Mouse (Mus musculus) hindbrain, embryonic 14.5 days (tissue): ENCODE results near the gene Pdcl2. TPM values are rescaled to one million over a fixed set of nuclear protein-coding genes. Genes with fewer than 3 reads are reported as not detected.

Source experiments
- ATAC-seq: fragments of 200-750 bp; cut with Nextera tagmentation; 2 replicates; pipeline ENCODE4 v1.8.0; 2017; ENCODE audit warnings: moderate number of reproducible peaks, mild to moderate bottlenecking, moderate TSS enrichment, moderate library complexity; ENCODE audit not compliant: low FRiP score
- DNase-seq: peaks from one replicate; pipeline ENCODE4 v3.0.0-alpha.2; 2015; ENCODE audit warnings: low spot score
- H3K27ac ChIP-seq: fragments of 300-500 bp; sonication (generic); 2 replicates; pipeline ENCODE4 v1.5.1; 2014; ENCODE audit warnings: mild to moderate bottlenecking, moderate library complexity
- H3K27me3 ChIP-seq: fragments of 300-500 bp; sonication (generic); 2 replicates; pipeline ENCODE4 v1.6.1; 2014; ENCODE audit warnings: mild to moderate bottlenecking, low read length, mixed read lengths; ENCODE audit not compliant: control insufficient read depth, insufficient read depth
- H3K36me3 ChIP-seq: fragments of 300-500 bp; sonication (generic); replicated peaks from 2 replicates; pipeline ENCODE4 v1.6.1; 2014; ENCODE audit not compliant: control insufficient read depth, insufficient read depth
- H3K4me1 ChIP-seq: fragments of 300-500 bp; sonication (generic); replicated peaks from 2 replicates; pipeline ENCODE4 v1.6.1; 2014; ENCODE audit warnings: antibody characterized with exemption, low read length, mixed read lengths; ENCODE audit not compliant: control insufficient read depth, insufficient read depth
- H3K4me2 ChIP-seq: fragments of 300-500 bp; sonication (generic); replicated peaks from 2 replicates; pipeline ENCODE4 v1.6.1; 2014; ENCODE audit warnings: mild to moderate bottlenecking, moderate library complexity
- H3K4me3 ChIP-seq: fragments of 300-500 bp; sonication (generic); replicated peaks from 2 replicates; pipeline ENCODE4 v1.5.1; 2014; ENCODE audit warnings: mild to moderate bottlenecking, low read length
- H3K9ac ChIP-seq: fragments of 300-500 bp; sonication (generic); 2 replicates; pipeline ENCODE4 v1.6.1; 2014
- H3K9me3 ChIP-seq: fragments of 300-500 bp; sonication (generic); 2 replicates; pipeline ENCODE4 v1.6.1; 2016; ENCODE audit warnings: low read length; ENCODE audit not compliant: control insufficient read depth
- WGBS: fragments of 180-500 bp; shearing (Covaris S2); extraction: QIAGEN DNeasy Blood & Tissue Kit; methylation state at CpG from one replicate; pipeline ENCODE4 v1.1.7; 2014; 5-methylcytosine and 5-hydroxymethylcytosine counted together
- polyA plus RNA-seq: library from polyadenylated mRNA; unstranded; fragments of >200 nt; fragmentation: Nextera tagmentation; extraction: Ambion mirVana; gene quantifications from 2 replicates; pipeline ENCODE4 v1.2.1, GENCODE M21; 2014

Pdcl2 gene
- polyA plus RNA-seq, 1 experiment from 2014 or later = not detected

DNA sequence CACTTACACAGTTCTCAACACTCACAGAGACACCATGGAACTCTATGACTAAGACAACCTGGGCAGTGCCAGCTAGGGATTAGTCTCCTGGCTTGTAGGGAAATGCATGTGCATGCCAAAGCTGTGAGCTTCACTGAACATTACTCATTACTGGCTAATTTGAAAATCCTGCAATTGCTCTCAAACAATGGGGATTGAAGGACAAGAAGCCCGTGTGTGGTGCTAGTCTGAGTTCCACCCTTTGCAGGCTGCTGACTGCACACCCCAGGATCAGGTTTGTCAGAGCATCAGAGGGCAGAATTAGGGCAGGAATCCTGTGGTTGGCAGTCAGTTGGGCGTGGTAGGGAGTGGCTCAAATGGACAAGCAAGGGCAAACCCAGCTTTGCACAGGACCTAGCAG, 15.2 kb upstream of the Pdcl2 start:
- Histone ChIP-seq H3K4me2 (no peak overlapping the region), H3K27ac (no peak overlapping the region), H3K9ac (no peak overlapping the region), H3K9me3 (no peaks in the 10 kb centered on the region), H3K27me3 (no peaks in the 10 kb centered on the region), H3K4me1 (no peaks in the 10 kb centered on the region), H3K36me3 (no peaks in the 10 kb centered on the region), H3K4me3 (no peak overlapping the region)
- no peak for ATAC-seq
- WGBS = 63% methylated on average over 2 of the region's 2 CpGs
- no peak for DNase-seq

DNA sequence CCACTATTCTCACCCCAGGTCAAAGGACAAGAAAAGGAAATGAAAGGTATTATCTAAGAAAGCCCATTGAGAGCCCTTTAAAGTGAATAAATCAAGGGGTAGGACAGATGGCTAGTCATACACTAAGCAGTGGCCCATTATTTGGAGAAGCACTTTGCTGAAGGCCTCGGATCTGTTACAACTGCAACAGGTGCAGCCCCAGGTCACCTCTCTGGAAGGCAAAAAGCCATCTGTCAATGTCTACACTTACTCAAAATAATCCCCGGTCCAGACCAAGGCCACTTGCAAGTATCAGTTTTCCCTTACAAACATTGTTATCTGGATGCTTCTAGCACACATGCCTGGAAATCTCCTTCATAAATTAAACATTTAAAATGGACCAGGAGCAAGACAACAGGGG, 10.0 kb upstream of the Pdcl2 start:
- Histone ChIP-seq H3K4me1 (no peaks in the 10 kb centered on the region), H3K9me3 (no peaks in the 10 kb centered on the region), H3K27ac (no peak overlapping the region), H3K27me3 (no peaks in the 10 kb centered on the region), H3K4me2 (no peak overlapping the region), H3K9ac (no peak overlapping the region), H3K4me3 (no peak overlapping the region), H3K36me3 (no peaks in the 10 kb centered on the region)
- DNase-seq = no peak
- ATAC-seq = no peak
- 77% methylated on average over 2 of the region's 2 CpGs for WGBS

DNA sequence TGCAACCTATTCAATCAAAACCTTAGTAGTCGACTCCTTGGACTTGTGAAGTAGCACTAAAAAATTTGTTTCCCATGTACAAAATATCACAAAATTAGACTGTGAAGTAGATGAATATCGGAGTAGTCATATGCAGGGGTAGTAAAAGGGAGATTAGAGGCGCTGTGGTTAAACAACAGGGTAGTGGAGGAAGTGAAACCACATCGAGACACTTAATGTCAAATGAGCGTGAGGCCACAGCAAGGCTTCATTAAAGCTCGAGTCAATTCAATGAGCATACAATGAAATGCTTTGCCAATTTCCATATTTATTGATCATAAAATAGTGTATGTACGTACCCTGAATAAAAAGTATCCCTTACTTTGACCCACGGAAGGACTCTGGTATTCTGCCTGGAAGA, 6.1 kb upstream of the Pdcl2 start:
- Histone ChIP-seq H3K27me3 (no peaks in the 10 kb centered on the region), H3K4me3 (no peak overlapping the region), H3K4me1 (no peaks in the 10 kb centered on the region), H3K27ac (no peak overlapping the region), H3K36me3 (no peaks in the 10 kb centered on the region), H3K9me3 (no peaks in the 10 kb centered on the region), H3K4me2 (no peak overlapping the region), H3K9ac (no peak overlapping the region)
- ATAC-seq = no peak
- 84% methylated on average over 8 of the region's 8 CpGs for WGBS
- DNase-seq = no peak

DNA sequence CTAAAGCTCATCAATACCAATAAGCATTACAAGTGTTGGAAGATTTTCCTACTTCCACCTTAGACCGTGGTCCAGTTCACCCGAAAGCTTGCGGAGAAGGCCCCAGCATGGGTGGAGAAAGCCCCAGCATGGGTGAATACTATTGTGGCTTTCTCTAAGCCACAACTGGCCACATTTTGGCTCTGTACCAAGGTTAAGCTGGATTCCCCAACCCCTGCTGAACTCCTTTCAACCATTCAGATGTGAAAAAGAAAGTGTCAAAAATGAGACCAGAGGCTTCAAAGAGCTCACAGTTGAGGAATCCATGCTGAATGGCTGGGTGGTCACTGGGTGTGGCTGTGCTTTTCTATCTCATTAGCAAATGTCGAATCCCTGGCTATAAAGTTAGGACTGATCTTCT, 2.9 kb upstream of the Pdcl2 start:
- ATAC-seq (no peak), DNase-seq (no peak)
- WGBS = 67% methylated on average over 4 of the region's 4 CpGs

DNA sequence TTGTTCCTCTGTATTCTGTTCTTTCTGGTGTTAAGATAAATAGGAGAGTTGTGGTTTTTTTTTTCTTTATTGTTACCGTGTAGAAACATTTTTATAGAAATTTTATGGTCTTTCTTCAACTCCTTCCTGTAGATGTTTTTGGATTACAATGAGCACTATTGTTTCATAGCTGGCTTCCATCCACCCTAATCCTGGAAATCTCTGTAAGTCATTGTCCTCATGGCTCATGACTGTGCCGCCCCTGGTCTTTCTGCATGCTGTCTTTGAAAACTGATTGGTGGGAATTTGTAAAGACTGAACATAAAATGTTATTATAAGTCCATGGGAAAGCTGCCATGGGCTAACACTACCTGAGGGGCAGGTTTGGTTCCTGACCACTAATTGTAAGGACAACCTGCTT, 3.7 kb downstream of the Pdcl2 start:
- no peak overlapping the region for H3K4me3 ChIP-seq
- WGBS = 61% methylated on average over 2 of the region's 2 CpGs
- H3K9me3 ChIP-seq = no peaks in the 10 kb centered on the region
- H3K27me3 ChIP-seq = no peaks in the 10 kb centered on the region
- DNase-seq (no peak), ATAC-seq (no peak)
- H3K4me2 ChIP-seq = no peak overlapping the region
- H3K36me3 ChIP-seq = no peaks in the 10 kb centered on the region
- H3K27ac ChIP-seq = no peak overlapping the region
- no peak overlapping the region for H3K9ac ChIP-seq
- no peaks in the 10 kb centered on the region for H3K4me1 ChIP-seq

More for the DNA sequence above, 2.9 kb upstream of the Pdcl2 start:
- Histone ChIP-seq H3K27me3 (no peaks in the 10 kb centered on the region), H3K4me2 (no peak overlapping the region), H3K27ac (no peak overlapping the region), H3K36me3 (no peaks in the 10 kb centered on the region), H3K9ac (no peak overlapping the region), H3K4me3 (no peak overlapping the region), H3K4me1 (no peaks in the 10 kb centered on the region), H3K9me3 (no peaks in the 10 kb centered on the region)

DNA sequence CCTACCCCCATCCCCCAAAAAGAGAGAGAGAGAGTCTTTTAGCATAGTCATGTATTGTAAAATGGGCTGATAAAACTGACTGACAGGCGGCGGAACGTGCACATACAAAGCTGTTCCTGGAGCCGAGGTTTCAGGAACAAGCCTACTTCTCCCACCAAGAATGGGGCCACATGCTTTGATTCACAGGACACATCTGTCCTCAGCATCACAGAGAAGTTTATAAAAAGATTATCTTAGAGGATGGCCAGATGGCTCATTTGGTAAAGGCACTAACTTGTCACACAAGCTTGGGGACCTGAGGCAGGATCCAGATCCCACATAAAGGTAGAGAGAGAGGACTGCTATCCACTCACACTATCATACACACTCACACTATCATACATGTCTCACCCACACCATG, 5.8 kb downstream of the Pdcl2 start:
- Histone ChIP-seq H3K36me3 (no peaks in the 10 kb centered on the region), H3K27ac (no peak overlapping the region), H3K4me3 (no peak overlapping the region), H3K4me1 (no peaks in the 10 kb centered on the region), H3K27me3 (no peaks in the 10 kb centered on the region), H3K4me2 (no peak overlapping the region), H3K9ac (no peak overlapping the region), H3K9me3 (no peaks in the 10 kb centered on the region)
- DNase-seq (no peak), ATAC-seq (no peak)
- WGBS = 91% methylated on average over 4 of the region's 4 CpGs

DNA sequence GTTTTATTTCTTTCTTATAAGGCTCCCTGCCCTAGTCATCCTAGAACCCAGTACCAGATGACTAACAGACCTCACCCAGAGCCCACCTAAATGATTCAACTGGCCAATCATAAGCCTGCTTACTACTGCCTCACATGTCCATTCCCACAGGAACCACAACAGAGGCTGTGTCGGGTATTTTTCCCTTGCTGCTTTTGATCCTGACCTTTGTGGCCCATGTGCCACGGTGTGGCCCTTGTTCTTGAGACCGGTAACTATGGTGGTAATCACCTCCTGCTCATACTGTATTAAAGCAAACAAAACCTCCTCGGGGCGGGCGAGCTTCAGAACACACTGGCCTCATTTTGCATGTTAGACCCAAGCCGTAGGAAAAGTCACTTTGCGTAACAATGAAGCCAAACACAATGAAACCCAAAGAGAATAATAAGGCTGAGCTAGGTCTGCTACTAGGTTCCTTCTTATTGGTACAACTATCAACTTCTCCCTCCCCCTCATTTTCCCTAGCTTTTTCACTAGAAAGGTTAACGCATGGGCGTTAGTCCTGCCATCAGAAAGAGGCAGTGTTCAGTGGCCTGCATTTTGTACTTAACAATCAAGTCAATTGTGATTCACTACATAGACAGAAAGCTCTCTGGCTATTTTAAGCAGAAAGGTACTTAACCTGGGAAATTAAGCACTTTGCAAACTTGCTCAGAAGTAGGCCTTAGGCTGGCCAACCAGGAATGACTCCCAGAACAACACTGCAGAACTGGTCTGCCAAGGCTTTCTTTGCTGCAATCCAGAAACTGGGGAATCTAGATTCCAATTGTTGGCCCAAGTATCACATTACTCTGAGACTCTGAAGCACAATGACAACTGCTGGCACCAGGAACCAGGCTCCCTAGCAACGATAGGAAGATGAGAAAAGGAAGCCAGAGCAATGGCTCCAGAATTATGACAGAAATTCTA, 9.4 kb downstream of the Pdcl2 start:
- H3K4me1 ChIP-seq = no peaks in the 10 kb centered on the region
- H3K9me3 ChIP-seq = no peaks in the 10 kb centered on the region
- DNase-seq (no peak), ATAC-seq (no peak)
- WGBS = 12% methylated on average over 11 of the region's 11 CpGs
- H3K4me3 ChIP-seq = no peak overlapping the region
- H3K4me2 ChIP-seq = no peak overlapping the region
- H3K27me3 ChIP-seq = no peaks in the 10 kb centered on the region
- no peak overlapping the region for H3K9ac ChIP-seq
- H3K36me3 ChIP-seq = no peaks in the 10 kb centered on the region
- H3K27ac ChIP-seq = no peak overlapping the region

DNA sequence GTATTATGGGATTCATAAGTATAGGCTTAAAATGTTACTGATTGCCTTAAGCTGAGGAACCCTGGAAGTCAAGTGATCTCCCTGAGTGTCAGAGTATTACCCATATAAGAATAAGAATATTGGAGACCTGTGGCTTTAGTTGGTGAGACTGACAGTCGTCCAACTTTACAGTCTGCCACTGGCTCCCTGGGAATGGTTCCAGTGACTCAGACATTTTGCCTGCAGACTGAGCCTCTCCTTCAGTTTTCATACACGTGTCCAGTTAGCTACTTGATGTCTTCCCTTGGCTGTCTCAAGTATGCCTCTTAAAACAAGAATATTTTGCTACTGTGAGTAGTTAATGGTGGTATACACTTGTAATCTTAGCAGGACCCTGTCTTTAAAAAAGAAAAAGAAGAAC, 22.8 kb downstream of the Pdcl2 start:
- WGBS = 62% methylated on average over 2 of the region's 2 CpGs
- no peaks in the 10 kb centered on the region for H3K36me3 ChIP-seq
- no peak overlapping the region for H3K27ac ChIP-seq
- no peaks in the 10 kb centered on the region for H3K9me3 ChIP-seq
- H3K27me3 ChIP-seq = no peaks in the 10 kb centered on the region
- H3K4me3 ChIP-seq = no peak overlapping the region
- peaks cover 7% of the 10 kb centered on the region for H3K4me1 ChIP-seq
- DNase-seq (no peak), ATAC-seq (no peak)
- H3K9ac ChIP-seq = no peak overlapping the region
- no peak overlapping the region for H3K4me2 ChIP-seq

DNA sequence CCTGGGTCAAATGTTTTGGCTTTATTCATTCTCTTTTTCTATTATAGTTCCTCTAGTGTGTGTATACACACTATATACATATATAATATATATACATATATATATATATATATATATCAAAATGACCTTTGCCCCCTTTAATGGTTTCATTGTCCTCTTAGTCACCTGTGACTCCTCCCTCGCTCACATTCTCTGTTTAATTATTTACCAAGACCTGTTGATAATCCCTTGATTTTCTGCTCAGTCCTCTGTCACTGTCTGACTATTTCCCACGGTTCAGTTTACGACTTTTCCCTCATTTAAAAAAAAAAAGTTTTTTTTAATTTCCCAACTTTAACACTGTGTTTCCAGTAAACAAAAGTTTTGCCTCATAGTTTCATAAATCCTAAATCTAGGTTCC, 24.7 kb downstream of the Pdcl2 start:
- Histone ChIP-seq H3K9me3 (no peaks in the 10 kb centered on the region), H3K4me2 (no peak overlapping the region), H3K4me1 (peaks cover 23% of the 10 kb centered on the region), H3K36me3 (no peaks in the 10 kb centered on the region), H3K4me3 (no peak overlapping the region), H3K27me3 (no peaks in the 10 kb centered on the region), H3K27ac (no peak overlapping the region), H3K9ac (no peak overlapping the region)
- 65% methylated on average over 3 of the region's 3 CpGs for WGBS
- DNase-seq (no peak), ATAC-seq (no peak)
